Mouse (Mus musculus) megakaryocyte, embryonic 14.5 days (primary cell): ENCODE data around the gene Rab30.

Source experiments
- FLI1 ChIP-seq: IDR thresholded peaks from 2 replicates; pipeline ENCODE4 v1.6.1; 2012; ENCODE audit warnings: low read length, inconsistent platforms, mixed read lengths
- GATA1 ChIP-seq: IDR thresholded peaks from 3 replicates; pipeline ENCODE4 v1.6.1; 2012; ENCODE audit warnings: mixed read lengths, low read length, inconsistent platforms, borderline replicate concordance

GRCm38 (mm10) chr7:92795749-92796148, 54.3 kb downstream of the Rab30 start:
- no peak for TF ChIP-seq FLI1
- TF ChIP-seq GATA1: no peak
